Mouse (Mus musculus): ENCODE measurements around the gene Txn1. TPM values are rescaled to one million over a fixed set of nuclear protein-coding genes. Genes with fewer than 3 reads are reported as not detected.

Txn1 gene
- polyA plus RNA-seq (2012): 2.1 and 2.8 TPM in 2 replicates

GRCm38 (mm10) chr4:57956029-57956960 lies at the start of gene Txn1:
Gene Txn1, minus strand, starts transcription at chr4:57956411.
- Histone ChIP-seq H3K4me1 (ENCODE audit: control insufficient read depth) (peaks cover 53% of the 10 kb centered on the region), H3K27me3 (ENCODE audit: control insufficient read depth) (peaks cover 5% of the 10 kb centered on the region), H3K36me3 (ENCODE audit: control insufficient read depth) (peaks cover 25% of the 10 kb centered on the region), H3K4me3 (replicated peaks) (peak within 1 kb of the TSS; percentile 89), H3K9me3 (ENCODE audit: control insufficient read depth, low read length) (peaks cover 5% of the 10 kb centered on the region)
- no peak for TF ChIP-seq GATA1 (IDR thresholded peaks at IDR 0.05; ENCODE audit: low read length)
- TF ChIP-seq TAL1 (IDR thresholded peaks at IDR 0.05; ENCODE audit: low read length): no peak

DNA sequence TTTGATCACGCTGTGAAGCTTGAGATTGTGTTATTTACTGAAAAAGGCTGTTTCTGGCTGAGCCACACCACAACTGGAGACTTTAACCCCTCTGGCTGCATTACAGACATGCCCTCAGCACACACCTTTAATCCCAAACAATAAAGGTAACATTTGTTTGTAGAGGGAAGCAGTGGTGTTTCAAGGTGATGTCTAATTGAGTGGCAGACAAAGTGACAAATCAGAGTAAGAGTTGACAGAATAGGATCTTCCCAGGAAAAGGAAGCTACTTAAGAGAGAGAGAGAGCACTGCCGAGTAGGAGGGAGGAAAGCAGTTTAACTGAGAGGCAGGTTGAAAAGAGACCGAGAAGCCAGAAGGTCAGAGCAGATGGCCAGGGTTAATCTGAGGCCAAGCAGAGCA lies 47.3 kb upstream of the Txn1 start:
- Histone ChIP-seq H3K36me3 (ENCODE audit: control insufficient read depth) (no peaks in the 10 kb centered on the region), H3K4me3 (replicated peaks) (no peak overlapping the region), H3K9me3 (ENCODE audit: control insufficient read depth, low read length) (no peaks in the 10 kb centered on the region), H3K27me3 (ENCODE audit: control insufficient read depth) (no peaks in the 10 kb centered on the region), H3K4me1 (ENCODE audit: control insufficient read depth) (no peaks in the 10 kb centered on the region)
- TF ChIP-seq TAL1 (IDR thresholded peaks at IDR 0.05; ENCODE audit: low read length) (no peak), GATA1 (IDR thresholded peaks at IDR 0.05; ENCODE audit: low read length) (no peak)

GRCm38 (mm10) chr4:57991425-57991824 lies 35.2 kb upstream of the Txn1 start:
- H3K9me3 ChIP-seq (ENCODE audit: control insufficient read depth, low read length): no peaks in the 10 kb centered on the region
- H3K36me3 ChIP-seq (ENCODE audit: control insufficient read depth): no peaks in the 10 kb centered on the region
- H3K4me1 ChIP-seq (ENCODE audit: control insufficient read depth): no peaks in the 10 kb centered on the region
- H3K27me3 ChIP-seq (ENCODE audit: control insufficient read depth): no peaks in the 10 kb centered on the region
- TF ChIP-seq TAL1 (IDR thresholded peaks at IDR 0.05; ENCODE audit: low read length): no peak
- TF ChIP-seq GATA1 (IDR thresholded peaks at IDR 0.05; ENCODE audit: low read length): no peak
- H3K4me3 ChIP-seq (replicated peaks): no peak overlapping the region

- H3K9me3 ChIP-seq (ENCODE audit: control insufficient read depth, low read length): no peaks in the 10 kb centered on the region
- no peak overlapping the region for H3K4me3 ChIP-seq (replicated peaks)
- no peaks in the 10 kb centered on the region for H3K4me1 ChIP-seq (ENCODE audit: control insufficient read depth)
- TF ChIP-seq TAL1 (IDR thresholded peaks at IDR 0.05; ENCODE audit: low read length) (no peak), GATA1 (IDR thresholded peaks at IDR 0.05; ENCODE audit: low read length) (no peak)
- no peaks in the 10 kb centered on the region for H3K36me3 ChIP-seq (ENCODE audit: control insufficient read depth)
- H3K27me3 ChIP-seq (ENCODE audit: control insufficient read depth): no peaks in the 10 kb centered on the region
Observed at GRCm38 (mm10) chr4:57974400-57975117, 18.3 kb upstream of the Txn1 start.

- no peak overlapping the region for H3K4me3 ChIP-seq (replicated peaks)
- TF ChIP-seq GATA1 (IDR thresholded peaks at IDR 0.05; ENCODE audit: low read length) (no peak), TAL1 (IDR thresholded peaks at IDR 0.05; ENCODE audit: low read length) (no peak)
- H3K27me3 ChIP-seq (ENCODE audit: control insufficient read depth): no peaks in the 10 kb centered on the region
- no peaks in the 10 kb centered on the region for H3K9me3 ChIP-seq (ENCODE audit: control insufficient read depth, low read length)
- H3K36me3 ChIP-seq (ENCODE audit: control insufficient read depth): no peaks in the 10 kb centered on the region
- H3K4me1 ChIP-seq (ENCODE audit: control insufficient read depth): no peaks in the 10 kb centered on the region
Observed at GRCm38 (mm10) chr4:57973592-57974268, 17.5 kb upstream of the Txn1 start.

DNA sequence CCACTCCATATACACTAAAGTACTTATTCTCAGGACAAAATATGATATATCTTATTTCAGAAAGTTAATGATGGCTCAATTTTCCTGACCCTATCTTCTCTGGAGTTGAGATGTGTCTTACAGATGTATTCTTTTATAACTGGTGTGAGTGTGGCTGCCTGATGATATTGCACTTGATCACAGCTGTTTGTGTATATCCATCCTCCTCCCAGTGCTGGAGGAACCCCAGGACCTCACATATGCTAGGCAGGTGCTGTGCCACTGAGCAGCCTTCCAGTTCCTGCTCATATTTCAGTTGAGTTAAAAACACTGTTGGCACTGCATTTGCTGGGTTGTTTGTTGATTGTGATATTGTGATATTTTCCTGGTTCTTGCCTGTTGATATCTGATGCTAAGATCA lies 14.1 kb upstream of the Txn1 start:
- Histone ChIP-seq H3K4me3 (replicated peaks) (no peak overlapping the region), H3K36me3 (ENCODE audit: control insufficient read depth) (no peaks in the 10 kb centered on the region), H3K27me3 (ENCODE audit: control insufficient read depth) (no peaks in the 10 kb centered on the region), H3K4me1 (ENCODE audit: control insufficient read depth) (no peaks in the 10 kb centered on the region), H3K9me3 (ENCODE audit: control insufficient read depth, low read length) (no peaks in the 10 kb centered on the region)
- TF ChIP-seq GATA1 (IDR thresholded peaks at IDR 0.05; ENCODE audit: low read length): no peak
- no peak for TF ChIP-seq TAL1 (IDR thresholded peaks at IDR 0.05; ENCODE audit: low read length)

GRCm38 (mm10) chr4:57967195-57967594 lies 11.0 kb upstream of the Txn1 start:
- no peaks in the 10 kb centered on the region for H3K36me3 ChIP-seq (ENCODE audit: control insufficient read depth)
- H3K4me1 ChIP-seq (ENCODE audit: control insufficient read depth): no peaks in the 10 kb centered on the region
- no peaks in the 10 kb centered on the region for H3K9me3 ChIP-seq (ENCODE audit: control insufficient read depth, low read length)
- no peak for TF ChIP-seq TAL1 (IDR thresholded peaks at IDR 0.05; ENCODE audit: low read length)
- TF ChIP-seq GATA1 (IDR thresholded peaks at IDR 0.05; ENCODE audit: low read length): no peak
- H3K4me3 ChIP-seq (replicated peaks): no peak overlapping the region
- no peaks in the 10 kb centered on the region for H3K27me3 ChIP-seq (ENCODE audit: control insufficient read depth)

DNA sequence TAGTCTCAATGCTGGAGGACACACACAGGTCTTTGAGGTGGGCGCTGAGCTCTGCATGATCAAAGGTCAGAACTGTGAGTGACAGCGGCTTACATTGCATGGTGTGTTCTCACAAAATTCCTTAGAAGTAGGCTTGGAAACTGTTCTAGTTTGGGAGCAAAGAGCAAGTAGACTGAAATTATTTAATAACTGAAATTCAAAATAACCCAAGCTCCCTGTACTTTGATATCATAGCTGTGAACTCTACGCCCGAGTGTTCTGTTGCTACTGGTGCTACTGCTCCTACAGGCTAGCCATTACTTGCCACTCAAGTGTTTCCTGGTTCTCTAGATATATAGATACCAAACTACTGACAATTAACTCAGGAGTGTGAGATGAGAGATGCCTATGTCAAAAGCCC lies 9.3 kb upstream of the Txn1 start:
- no peaks in the 10 kb centered on the region for H3K27me3 ChIP-seq (ENCODE audit: control insufficient read depth)
- H3K4me3 ChIP-seq (replicated peaks): no peak overlapping the region
- H3K36me3 ChIP-seq (ENCODE audit: control insufficient read depth): no peaks in the 10 kb centered on the region
- no peaks in the 10 kb centered on the region for H3K9me3 ChIP-seq (ENCODE audit: control insufficient read depth, low read length)
- H3K4me1 ChIP-seq (ENCODE audit: control insufficient read depth): no peaks in the 10 kb centered on the region
- TF ChIP-seq GATA1 (IDR thresholded peaks at IDR 0.05; ENCODE audit: low read length) (no peak), TAL1 (IDR thresholded peaks at IDR 0.05; ENCODE audit: low read length) (no peak)

GRCm38 (mm10) chr4:57964143-57964542 lies 7.9 kb upstream of the Txn1 start:
- no peak overlapping the region for H3K4me3 ChIP-seq (replicated peaks)
- no peaks in the 10 kb centered on the region for H3K4me1 ChIP-seq (ENCODE audit: control insufficient read depth)
- no peaks in the 10 kb centered on the region for H3K9me3 ChIP-seq (ENCODE audit: control insufficient read depth, low read length)
- H3K27me3 ChIP-seq (ENCODE audit: control insufficient read depth): no peaks in the 10 kb centered on the region
- no peak for TF ChIP-seq TAL1 (IDR thresholded peaks at IDR 0.05; ENCODE audit: low read length)
- TF ChIP-seq GATA1 (IDR thresholded peaks at IDR 0.05; ENCODE audit: low read length): no peak
- H3K36me3 ChIP-seq (ENCODE audit: control insufficient read depth): no peaks in the 10 kb centered on the region
